Mouse (Mus musculus) embryo, embryonic 10.5 days (tissue): ENCODE data around the gene Tmem211.

Experiments used
- DNase-seq: peaks from one replicate; pipeline ENCODE4 v3.0.0-alpha.2; 2015; ENCODE audit warnings: low spot score

The Tmem211 gene

GRCm38 (mm10) chr5:113226632-113227102 is at the start of gene Tmem211:
TSS of gene Tmem211 (plus strand) at chr5:113226909.
- peak; percentile 94 for DNase-seq

GRCm38 (mm10) chr5:113179451-113179842 is 47.3 kb upstream of the Tmem211 start:
- peak; percentile 56 for DNase-seq

GRCm38 (mm10) chr5:113179843-113180682 is 46.6 kb upstream of the Tmem211 start:
- DNase-seq, result peak; percentile 97

- no peak for DNase-seq
Observed at GRCm38 (mm10) chr5:113180755-113181154, 46.0 kb upstream of the Tmem211 start.

GRCm38 (mm10) chr5:113181441-113181840 is 45.3 kb upstream of the Tmem211 start:
- DNase-seq, result peak; percentile 40

GRCm38 (mm10) chr5:113190558-113190957 is 36.2 kb upstream of the Tmem211 start:
- DNase-seq, result no peak

GRCm38 (mm10) chr5:113191901-113192300 is 34.8 kb upstream of the Tmem211 start:
- DNase-seq, result no peak

GRCm38 (mm10) chr5:113193762-113194161 is 32.9 kb upstream of the Tmem211 start:
- no peak for DNase-seq

GRCm38 (mm10) chr5:113195451-113195850 is 31.3 kb upstream of the Tmem211 start:
- no peak for DNase-seq

GRCm38 (mm10) chr5:113195907-113196306 is 30.8 kb upstream of the Tmem211 start:
- DNase-seq, result no peak

GRCm38 (mm10) chr5:113196916-113197794 is 29.6 kb upstream of the Tmem211 start:
- DNase-seq, result no peak

GRCm38 (mm10) chr5:113199126-113199771 is 27.5 kb upstream of the Tmem211 start:
- DNase-seq, result no peak

GRCm38 (mm10) chr5:113199772-113200134 is 27.0 kb upstream of the Tmem211 start:
- DNase-seq, result no peak

GRCm38 (mm10) chr5:113204193-113204592 is 22.5 kb upstream of the Tmem211 start:
- no peak for DNase-seq

GRCm38 (mm10) chr5:113206670-113207352 is 19.9 kb upstream of the Tmem211 start:
- no peak for DNase-seq

GRCm38 (mm10) chr5:113208048-113208447 is 18.7 kb upstream of the Tmem211 start:
- DNase-seq, result no peak

GRCm38 (mm10) chr5:113208622-113209400 is 17.9 kb upstream of the Tmem211 start:
- no peak for DNase-seq

GRCm38 (mm10) chr5:113209401-113209750 is 17.3 kb upstream of the Tmem211 start:
- no peak for DNase-seq

GRCm38 (mm10) chr5:113209898-113210297 is 16.8 kb upstream of the Tmem211 start:
- no peak for DNase-seq

- no peak for DNase-seq
Observed at GRCm38 (mm10) chr5:113210314-113210713, 16.4 kb upstream of the Tmem211 start.
